Mouse (Mus musculus) CH12.LX (cell line): ENCODE results near the gene Srgap3. TPM values are rescaled to one million over a fixed set of nuclear protein-coding genes. Genes with fewer than 3 reads are reported as not detected.

Source experiments
- DNase-seq: peaks from one replicate; pipeline ENCODE4 v3.0.0-alpha.2; 2013; ENCODE audit errors: extremely low read depth
- H3K27ac ChIP-seq: 2 replicates; pipeline ENCODE4 v1.5.1; 2012; ENCODE audit warnings: low read depth, mild to moderate bottlenecking, control low read depth, moderate library complexity; ENCODE audit not compliant: insufficient read depth
- H3K27me3 ChIP-seq: replicated peaks from 2 replicates; pipeline ENCODE3; 2012; ENCODE audit warnings: inconsistent platforms
- H3K36me3 ChIP-seq, 2 experiments: replicated peaks in 1 of 2; 2 replicates each; pipeline versions ENCODE3 to v1.6.1; 2012; ENCODE audit warnings: inconsistent platforms in 1 of 2, low read length in 1 of 2, mild to moderate bottlenecking in 1 of 2, mixed read lengths in 1 of 2, moderate library complexity in 1 of 2; ENCODE audit not compliant: control insufficient read depth in 1 of 2, insufficient read depth in 1 of 2
- H3K4me1 ChIP-seq, 2 experiments: 2 replicates each; pipeline ENCODE4 v1.6.1; 2012; ENCODE audit warnings: inconsistent platforms in 1 of 2, moderate library complexity in 1 of 2; ENCODE audit not compliant: insufficient read depth in 2 of 2, control insufficient read depth in 1 of 2
- H3K4me2 ChIP-seq: 2 replicates; pipeline ENCODE4 v1.6.1; 2012; ENCODE audit warnings: low read depth, mild to moderate bottlenecking, control low read depth; ENCODE audit not compliant: poor library complexity, insufficient read depth, severe bottlenecking
- H3K4me3 ChIP-seq, 3 experiments: fragments of 150-350 bp in 1 of 3; sonication (generic) in 1 of 3; replicated peaks in 1 of 3; 2 replicates each; pipeline versions ENCODE3 to v1.5.1; 2011 to 2012; ENCODE audit warnings: low read depth in 2 of 3, low read length in 2 of 3, mild to moderate bottlenecking in 2 of 3, moderate library complexity in 2 of 3, control low read depth in 1 of 3, improper control_type of control experiment in 1 of 3, inconsistent platforms in 1 of 3, mixed read lengths in 1 of 3; ENCODE audit not compliant: poor library complexity in 1 of 3
- H3K79me2 ChIP-seq: replicated peaks from 2 replicates; pipeline ENCODE4 v1.6.1; 2012; ENCODE audit warnings: mild to moderate bottlenecking, moderate library complexity; ENCODE audit not compliant: control insufficient read depth, poor library complexity, insufficient read depth, severe bottlenecking; ENCODE audit errors: extremely low read depth
- H3K9ac ChIP-seq: 2 replicates; pipeline ENCODE4 v1.6.1; 2012; ENCODE audit warnings: low read depth, mild to moderate bottlenecking, control low read depth, moderate library complexity; ENCODE audit not compliant: insufficient read depth
- H3K9me3 ChIP-seq: replicated peaks from 2 replicates; pipeline ENCODE3; 2012; ENCODE audit warnings: low read length, inconsistent platforms, mixed read lengths
- BHLHE40 ChIP-seq: IDR thresholded peaks from 2 replicates; pipeline ENCODE4 v1.6.1; 2011; ENCODE audit warnings: mild to moderate bottlenecking, low read depth, low read length, improper control_type of control experiment
- CHD2 ChIP-seq: IDR thresholded peaks from 2 replicates; pipeline ENCODE4 v1.6.1; 2011; ENCODE audit warnings: low read length, improper control_type of control experiment
- E2F4 ChIP-seq: IDR thresholded peaks from 2 replicates; pipeline ENCODE4 v1.6.1; 2011; ENCODE audit warnings: low read depth, low read length, improper control_type of control experiment; ENCODE audit not compliant: insufficient replicate concordance
- EP300 ChIP-seq: IDR thresholded peaks from 2 replicates; pipeline ENCODE4 v1.6.1; 2011; ENCODE audit warnings: low read length, improper control_type of control experiment
- ETS1 ChIP-seq: conservative IDR thresholded peaks from 2 replicates; pipeline ENCODE4 v1.6.1; 2012; ENCODE audit warnings: low read depth, mild to moderate bottlenecking, inconsistent platforms, low read length, improper control_type of control experiment, moderate library complexity
- GABPA ChIP-seq: IDR thresholded peaks from 2 replicates; pipeline ENCODE4 v1.6.1; 2012; ENCODE audit warnings: low read depth, low read length, improper control_type of control experiment, inconsistent platforms; ENCODE audit not compliant: insufficient replicate concordance
- IRF4 ChIP-seq: IDR thresholded peaks from 2 replicates; pipeline ENCODE4 v1.6.1; 2014; ENCODE audit warnings: low read depth, mild to moderate bottlenecking, inconsistent platforms, low read length, improper control_type of control experiment
- JUND ChIP-seq: conservative IDR thresholded peaks from 2 replicates; pipeline ENCODE4 v1.6.1; 2011; ENCODE audit warnings: low read depth, low read length, improper control_type of control experiment
- MAFK ChIP-seq: IDR thresholded peaks from 2 replicates; pipeline ENCODE4 v1.6.1; 2011; ENCODE audit warnings: low read length, improper control_type of control experiment; ENCODE audit not compliant: insufficient replicate concordance
- MAX ChIP-seq: IDR thresholded peaks from 2 replicates; pipeline ENCODE4 v1.6.1; 2011; ENCODE audit warnings: low read length, improper control_type of control experiment
- MAZ ChIP-seq: IDR thresholded peaks from 2 replicates; pipeline ENCODE4 v1.6.1; 2012; ENCODE audit warnings: low read depth, mild to moderate bottlenecking, inconsistent platforms, low read length, improper control_type of control experiment, moderate library complexity
- MEF2A ChIP-seq: IDR thresholded peaks from 2 replicates; pipeline ENCODE4 v1.6.1; 2014; ENCODE audit warnings: low read depth, mild to moderate bottlenecking, inconsistent platforms, low read length, improper control_type of control experiment, borderline replicate concordance
- MXI1 ChIP-seq: IDR thresholded peaks from 2 replicates; pipeline ENCODE4 v1.6.1; 2011; ENCODE audit warnings: mild to moderate bottlenecking, low read depth, low read length, improper control_type of control experiment
- MYC ChIP-seq: IDR thresholded peaks from 2 replicates; pipeline ENCODE4 v1.6.1; 2011; ENCODE audit warnings: low read depth, mild to moderate bottlenecking, improper control_type of control experiment, low read length
- NELFE ChIP-seq: IDR thresholded peaks from 2 replicates; pipeline ENCODE4 v1.6.1; 2011; ENCODE audit warnings: low read depth, low read length, improper control_type of control experiment
- POLR2AphosphoS2 ChIP-seq: IDR thresholded peaks from 2 replicates; pipeline ENCODE4 v1.6.1; 2011; ENCODE audit warnings: low read depth, low read length, improper control_type of control experiment
- RAD21 ChIP-seq: IDR thresholded peaks from 2 replicates; pipeline ENCODE4 v1.6.1; 2011; ENCODE audit warnings: low read depth, mild to moderate bottlenecking, low read length, improper control_type of control experiment, moderate library complexity
- RCOR1 ChIP-seq: conservative IDR thresholded peaks from 2 replicates; pipeline ENCODE4 v1.6.1; 2012; ENCODE audit warnings: low read depth, mild to moderate bottlenecking, inconsistent platforms, low read length, improper control_type of control experiment
- SMC3 ChIP-seq: IDR thresholded peaks from 2 replicates; pipeline ENCODE4 v1.6.1; 2011; ENCODE audit warnings: low read depth, low read length, improper control_type of control experiment
- TCF12 ChIP-seq: IDR thresholded peaks from 2 replicates; pipeline ENCODE4 v1.6.1; 2014; ENCODE audit warnings: low read depth, mild to moderate bottlenecking, inconsistent platforms, low read length, improper control_type of control experiment
- UBTF ChIP-seq: IDR thresholded peaks from 2 replicates; pipeline ENCODE4 v1.6.1; 2012; ENCODE audit warnings: low read depth, mild to moderate bottlenecking, inconsistent platforms, low read length, improper control_type of control experiment, moderate library complexity
- USF1 ChIP-seq: IDR thresholded peaks from 2 replicates; pipeline ENCODE4 v1.6.1; 2014; ENCODE audit warnings: low read depth, mild to moderate bottlenecking, inconsistent platforms, low read length, improper control_type of control experiment
- USF2 ChIP-seq: conservative IDR thresholded peaks from 2 replicates; pipeline ENCODE4 v1.6.1; 2011; ENCODE audit warnings: low read depth, low read length, improper control_type of control experiment
- ZKSCAN1 ChIP-seq: IDR thresholded peaks from 2 replicates; pipeline ENCODE4 v1.6.1; 2012; ENCODE audit warnings: low read depth, inconsistent platforms, low read length, improper control_type of control experiment, borderline replicate concordance
- ZMIZ1 ChIP-seq: IDR thresholded peaks from 2 replicates; pipeline ENCODE4 v1.6.1; 2012; ENCODE audit warnings: low read depth, mild to moderate bottlenecking, inconsistent platforms, low read length, improper control_type of control experiment
- ZNF384 ChIP-seq: IDR thresholded peaks from 2 replicates; pipeline ENCODE4 v1.6.1; 2012; ENCODE audit warnings: low read depth, low read length, improper control_type of control experiment, inconsistent platforms
- dilution Hi-C: fragments of 300-500 bp; cut with MboI; formaldehyde crosslinking; loops from 2 replicates; pipeline ENCODE4 v1.14.3; 2020; ENCODE audit warnings: low sequenced_read_pairs; ENCODE audit not compliant: extremely low pct_unique_long_range_greater_than_20kb, extremely low pct_ligation_motif_present
- in situ Hi-C: fragments of 300-500 bp; cut with MboI; formaldehyde crosslinking; loops from 3 replicates; pipeline ENCODE4 v1.14.3; 2019; ENCODE audit warnings: low sequenced_read_pairs, low pct_ligation_motif_present, low pct_unique_long_range_greater_than_20kb, mixed read lengths
- polyA plus RNA-seq: library from polyadenylated mRNA; unstranded; fragments of >175 nt; gene quantifications from 2 replicates; pipeline ENCODE4 v1.2.1, GENCODE M21; 2012; ENCODE audit warnings: low read depth; ENCODE audit not compliant: insufficient read length
- total RNA-seq, 2 experiments: library from RNA; depleted of rRNA; stranded (reverse); fragments of 300-350 nt in 1 of 2; fragments of >200 nt in 1 of 2; gene quantifications; 2 replicates each; pipeline ENCODE4 v1.2.3; 2012 to 2014

Srgap3 gene
- total and polyA plus RNA-seq, 3 experiments: 1.5 to 4.5 (median 2.1) TPM

- dilution Hi-C loops: no loop called here
- in situ Hi-C loops: no loop called here
- Histone ChIP-seq H3K4me2 (no peak overlapping the region), H3K4me1 (peaks cover 0 to 5% of the 10 kb centered on the region in 2 experiments; a peak in 3 of 4 replicates), H3K4me3 (no peak overlapping the region), H3K36me3 (no peaks in the 10 kb centered on the region), H3K27ac (no peak overlapping the region), H3K9me3 (no peaks in the 10 kb centered on the region), H3K79me2 (no peaks in the 10 kb centered on the region), H3K9ac (no peak overlapping the region), H3K27me3 (no peaks in the 10 kb centered on the region)
- no peak for DNase-seq
- TF ChIP-seq MAX (no peak), RCOR1 (no peak), NELFE (no peak), USF2 (no peak), ZMIZ1 (no peak), ZKSCAN1 (no peak), IRF4 (no peak), BHLHE40 (no peak), MXI1 (no peak), USF1 (no peak), RAD21 (no peak)
Observed at GRCm38 (mm10) chr6:112982241-112982640, 35.2 kb upstream of the Srgap3 start.

- dilution Hi-C loops (no loop called here), in situ Hi-C loops (no loop called here)
- Histone ChIP-seq H3K9ac (no peak overlapping the region), H3K36me3 (no peaks in the 10 kb centered on the region), H3K27ac (no peak overlapping the region), H3K4me3 (no peak overlapping the region), H3K9me3 (no peaks in the 10 kb centered on the region), H3K79me2 (no peaks in the 10 kb centered on the region)
- TF ChIP-seq EP300: no peak
- TF ChIP-seq CHD2: no peak
- TF ChIP-seq SMC3: no peak
- TF ChIP-seq TCF12: no peak
- no peak for TF ChIP-seq ZNF384
- no peak for TF ChIP-seq JUND
- TF ChIP-seq MYC: no peak
- TF ChIP-seq USF1: no peak
- no peak for TF ChIP-seq POLR2AphosphoS2
- no peak for TF ChIP-seq GABPA
- no peak for TF ChIP-seq ETS1
- TF ChIP-seq MXI1: no peak
- TF ChIP-seq UBTF: no peak
- TF ChIP-seq E2F4: no peak
- no peak for TF ChIP-seq RCOR1
- no peak for TF ChIP-seq MAZ
- no peak for TF ChIP-seq MEF2A
- TF ChIP-seq MAFK: no peak
- TF ChIP-seq ZKSCAN1: no peak
- TF ChIP-seq, all 38 proteins: peak for 0
- no peaks in the 10 kb centered on the region for H3K27me3 ChIP-seq
- H3K4me2 ChIP-seq: no peak overlapping the region
- peaks cover 0 to 4% of the 10 kb centered on the region in 2 experiments; a peak in 2 of 4 replicates for H3K4me1 ChIP-seq
- DNase-seq: no peak
Observed at GRCm38 (mm10) chr6:112978947-112979346, 31.9 kb upstream of the Srgap3 start.
